Mouse (Mus musculus) C2C12 (cell line): ENCODE results near the gene Nox4. TPM values are rescaled to one million over a fixed set of nuclear protein-coding genes. Genes with fewer than 3 reads are reported as not detected.
A peak's percentile ranks its signal among the peaks of the same experiment; 100 is the strongest.
"Not testable (repeated sequence)": the region's sequence is repeated elsewhere in the genome, so short reads cannot be mapped to it uniquely, and the experiment has no call there.

Experiments
- H3K27me3 ChIP-seq: one replicate; pipeline ENCODE4 v1.6.1; 2011; ENCODE audit not compliant: control insufficient read depth, insufficient read depth, insufficient read length
- H3K36me3 ChIP-seq: one replicate; pipeline ENCODE4 v1.6.1; 2011; ENCODE audit not compliant: control insufficient read depth, insufficient read depth
- H3K4me3 ChIP-seq: one replicate; pipeline ENCODE4 v1.5.1; 2011; ENCODE audit warnings: mild to moderate bottlenecking, control low read depth; ENCODE audit not compliant: poor library complexity, insufficient read depth, severe bottlenecking
- H3K79me2 ChIP-seq: one replicate; pipeline ENCODE4 v1.6.1; 2011; ENCODE audit not compliant: control insufficient read depth, insufficient read depth
- H3K79me3 ChIP-seq: one replicate; pipeline ENCODE4 v1.6.1; 2011; ENCODE audit warnings: low read depth, control low read depth
- H3ac ChIP-seq: one replicate; pipeline ENCODE3; 2011; ENCODE audit warnings: low read depth; ENCODE audit not compliant: control insufficient read depth, insufficient read length
- CEBPB ChIP-seq: IDR thresholded peaks from one replicate; pipeline ENCODE4 v1.6.1; 2011; ENCODE audit warnings: low read depth, mild to moderate bottlenecking, control low read depth, moderate library complexity
- CTCF ChIP-seq: IDR thresholded peaks from one replicate; pipeline ENCODE4 v1.5.1; 2011; ENCODE audit not compliant: control insufficient read depth, insufficient read depth, insufficient read length
- FOSL1 ChIP-seq: IDR thresholded peaks from one replicate; pipeline ENCODE4 v1.8.0; 2011; ENCODE audit warnings: mild to moderate bottlenecking, low read length; ENCODE audit not compliant: poor library complexity, insufficient read depth, severe bottlenecking
- MAX ChIP-seq: IDR thresholded peaks from one replicate; pipeline ENCODE4 v1.6.1; 2011; ENCODE audit warnings: mild to moderate bottlenecking, control low read depth
- MYOD1 ChIP-seq: IDR thresholded peaks from one replicate; pipeline ENCODE4 v1.6.1; 2011; ENCODE audit warnings: low read depth; ENCODE audit not compliant: control insufficient read depth, insufficient read length
- MYOG ChIP-seq: IDR thresholded peaks from one replicate; pipeline ENCODE4 v1.6.1; 2011; ENCODE audit not compliant: control insufficient read depth, insufficient read length; ENCODE audit errors: extremely low read depth
- USF1 ChIP-seq: IDR thresholded peaks from one replicate; pipeline ENCODE4 v1.6.1; 2011; ENCODE audit warnings: low read depth, mild to moderate bottlenecking, control low read depth, moderate library complexity
- polyA plus RNA-seq: library from polyadenylated mRNA; unstranded; fragments of >200 nt; fragmentation: generic; extraction: Trizol; gene quantifications from one replicate; pipeline ENCODE4 v1.2.1, GENCODE M21; 2012; ENCODE audit warnings: missing spikeins

Nox4 gene
- polyA plus RNA-seq, 1 experiment = 0.99 TPM

- TF ChIP-seq MYOG = no peak
- TF ChIP-seq CTCF = no peak
- no peak for TF ChIP-seq MYOD1
- TF ChIP-seq FOSL1 = no peak
- no peak for TF ChIP-seq MAX
- no peak for TF ChIP-seq USF1
- no peak for TF ChIP-seq CEBPB
- no peaks in the 10 kb centered on the region for H3K79me2 ChIP-seq
- H3K27me3 ChIP-seq = no peaks in the 10 kb centered on the region
- no peak overlapping the region for H3K4me3 ChIP-seq
- H3K36me3 ChIP-seq = no peaks in the 10 kb centered on the region
- no peaks in the 10 kb centered on the region for H3K79me3 ChIP-seq
- no peak overlapping the region for H3ac ChIP-seq
Observed at GRCm38 (mm10) chr7:87374322-87374721, 128.4 kb downstream of the Nox4 start.

GRCm38 (mm10) chr7:87374935-87375334 is 129.0 kb downstream of the Nox4 start:
- H3ac ChIP-seq = no peak overlapping the region
- no peaks in the 10 kb centered on the region for H3K36me3 ChIP-seq
- no peaks in the 10 kb centered on the region for H3K79me2 ChIP-seq
- TF ChIP-seq MYOG (no peak), FOSL1 (no peak), MYOD1 (no peak), CTCF (no peak), MAX (no peak), CEBPB (no peak), USF1 (no peak)
- H3K79me3 ChIP-seq = no peaks in the 10 kb centered on the region
- H3K4me3 ChIP-seq = no peak overlapping the region
- no peaks in the 10 kb centered on the region for H3K27me3 ChIP-seq

DNA sequence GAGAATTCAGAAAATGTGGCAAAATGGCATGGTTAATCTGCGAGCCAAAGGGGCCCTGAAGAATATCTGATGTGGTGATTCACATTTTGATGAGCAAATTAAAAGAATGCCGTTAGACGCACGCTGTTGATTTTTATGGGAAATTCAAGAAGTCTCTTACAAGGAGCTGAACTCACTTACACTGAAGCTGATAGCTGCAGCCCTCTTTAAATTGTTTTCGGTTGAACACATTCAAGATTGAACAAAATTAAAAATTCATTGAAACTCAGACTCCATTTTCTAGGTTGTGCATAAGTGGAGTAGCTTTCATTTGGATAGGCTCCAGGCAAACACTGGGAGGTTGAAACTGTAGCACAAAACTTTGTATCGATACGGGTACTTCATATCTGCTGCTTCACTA is 151.1 kb downstream of the Nox4 start:
- no peak overlapping the region for H3ac ChIP-seq
- H3K36me3 ChIP-seq = no peaks in the 10 kb centered on the region
- no peaks in the 10 kb centered on the region for H3K79me3 ChIP-seq
- TF ChIP-seq MAX (no peak), MYOD1 (no peak), CEBPB (no peak), FOSL1 (no peak), USF1 (no peak), CTCF (no peak), MYOG (no peak)
- no peaks in the 10 kb centered on the region for H3K79me2 ChIP-seq
- H3K4me3 ChIP-seq = no peak overlapping the region
- no peaks in the 10 kb centered on the region for H3K27me3 ChIP-seq

- not testable (repeated sequence) for H3K4me3 ChIP-seq, H3K36me3 ChIP-seq, H3K79me3 ChIP-seq, H3ac ChIP-seq, H3K27me3 ChIP-seq, H3K79me2 ChIP-seq
- peak; percentile 9 for TF ChIP-seq CTCF
Observed at GRCm38 (mm10) chr7:87411373-87411772, 165.5 kb downstream of the Nox4 start.

- Histone ChIP-seq H3K4me3 (no peak overlapping the region), H3K36me3 (no peaks in the 10 kb centered on the region), H3ac (no peak overlapping the region), H3K79me2 (no peaks in the 10 kb centered on the region), H3K79me3 (no peaks in the 10 kb centered on the region), H3K27me3 (no peaks in the 10 kb centered on the region)
- TF ChIP-seq MYOG (no peak), USF1 (no peak), MYOD1 (no peak), FOSL1 (no peak), CEBPB (no peak), CTCF (no peak), MAX (no peak)
Observed at GRCm38 (mm10) chr7:87413271-87413670, 167.4 kb downstream of the Nox4 start.

Other genes with a start within 250 kb of the Nox4 start
- 0.35 TPM for gene Vmn2r79, start 250.0 kb upstream of the Nox4 start, polyA plus RNA-seq
- not detected for gene Tyr, start 247.4 kb downstream of the Nox4 start, polyA plus RNA-seq